Mouse (Mus musculus): ENCODE measurements around the gene Rnft1.

DNA sequence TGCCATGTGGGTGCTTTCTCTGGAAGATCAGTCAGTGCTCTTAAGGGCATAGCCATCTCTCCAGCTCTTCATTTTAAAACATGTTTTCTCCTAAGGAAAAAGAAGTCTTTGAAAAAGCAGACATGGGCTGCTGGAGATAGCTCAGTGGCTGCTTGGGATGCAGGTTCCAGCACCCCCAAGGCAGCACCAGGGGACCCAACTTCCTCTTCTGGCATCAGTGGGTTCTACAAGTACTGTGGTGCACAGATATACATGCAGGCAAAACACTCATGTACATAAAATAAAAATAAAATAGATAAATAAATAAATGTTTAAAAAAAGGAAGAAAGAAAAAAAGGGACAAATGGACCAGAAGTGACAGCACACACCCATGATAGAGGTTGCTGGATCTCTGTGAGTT is 21.9 kb upstream of the Rnft1 start:
- TF ChIP-seq CTCF (IDR thresholded peaks at IDR 0.05; ENCODE audit: control insufficient read depth, insufficient read depth, insufficient read length) (no peak), USF1 (IDR thresholded peaks at IDR 0.05; ENCODE audit: low read depth) (no peak), MYOD1 (IDR thresholded peaks at IDR 0.05; ENCODE audit: control insufficient read depth, insufficient read length, low read depth) (no peak), CEBPB (IDR thresholded peaks at IDR 0.05; ENCODE audit: low read depth) (no peak), MAX (IDR thresholded peaks at IDR 0.05) (no peak), MYOG (IDR thresholded peaks at IDR 0.05; ENCODE audit: control insufficient read depth, extremely low read depth, insufficient read length) (no peak)

Data from C2C12 (cell line).